Mouse (Mus musculus) right cerebral cortex, postnatal 36 days (tissue): ENCODE data around the gene Kdf1.
"Not testable (repeated sequence)": the region's sequence is repeated elsewhere in the genome, so short reads cannot be mapped to it uniquely, and the experiment has no call there.

Experiments used
- DNase-seq, 2 experiments: peaks; one replicate each; pipeline ENCODE4 v3.0.0; 2022; ENCODE audit warnings: low spot score in 2 of 2, mixed read lengths in 1 of 2

Gene Kdf1

DNA sequence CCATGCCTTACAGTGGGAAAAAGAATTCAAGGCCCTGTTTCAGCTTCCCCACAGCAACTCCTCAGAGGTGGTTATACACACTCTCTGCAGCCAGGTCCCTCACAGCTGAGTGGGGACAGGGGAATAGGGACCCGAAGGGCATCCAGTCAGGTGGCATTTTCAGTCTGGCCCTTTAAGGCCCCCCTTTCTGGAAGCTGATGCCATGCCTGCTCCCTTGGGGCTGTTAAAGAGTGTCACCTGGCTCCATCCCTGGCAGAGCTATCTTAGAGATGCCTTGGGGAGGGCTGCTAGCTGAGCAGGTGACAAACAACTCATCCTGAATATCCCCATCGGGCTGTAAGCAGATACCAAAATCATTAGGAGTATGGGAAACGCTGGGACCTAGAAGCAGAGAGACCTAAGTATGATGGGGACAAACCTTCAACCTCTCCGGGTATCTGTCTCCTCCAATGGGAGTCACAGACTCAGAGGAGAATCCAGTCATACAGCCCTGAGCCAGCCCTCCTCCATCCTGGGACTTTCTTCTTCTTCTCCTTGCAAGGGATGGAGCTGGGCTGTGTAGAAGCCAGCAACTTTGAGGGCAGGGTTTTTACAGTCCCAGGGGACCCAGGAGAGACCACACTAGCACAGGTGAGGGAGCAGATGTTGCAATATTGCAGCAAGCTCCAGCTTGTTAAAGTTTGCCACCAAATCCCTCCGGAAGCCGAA lies 21.9 kb upstream of the Kdf1 start:
- no peak for DNase-seq

DNA sequence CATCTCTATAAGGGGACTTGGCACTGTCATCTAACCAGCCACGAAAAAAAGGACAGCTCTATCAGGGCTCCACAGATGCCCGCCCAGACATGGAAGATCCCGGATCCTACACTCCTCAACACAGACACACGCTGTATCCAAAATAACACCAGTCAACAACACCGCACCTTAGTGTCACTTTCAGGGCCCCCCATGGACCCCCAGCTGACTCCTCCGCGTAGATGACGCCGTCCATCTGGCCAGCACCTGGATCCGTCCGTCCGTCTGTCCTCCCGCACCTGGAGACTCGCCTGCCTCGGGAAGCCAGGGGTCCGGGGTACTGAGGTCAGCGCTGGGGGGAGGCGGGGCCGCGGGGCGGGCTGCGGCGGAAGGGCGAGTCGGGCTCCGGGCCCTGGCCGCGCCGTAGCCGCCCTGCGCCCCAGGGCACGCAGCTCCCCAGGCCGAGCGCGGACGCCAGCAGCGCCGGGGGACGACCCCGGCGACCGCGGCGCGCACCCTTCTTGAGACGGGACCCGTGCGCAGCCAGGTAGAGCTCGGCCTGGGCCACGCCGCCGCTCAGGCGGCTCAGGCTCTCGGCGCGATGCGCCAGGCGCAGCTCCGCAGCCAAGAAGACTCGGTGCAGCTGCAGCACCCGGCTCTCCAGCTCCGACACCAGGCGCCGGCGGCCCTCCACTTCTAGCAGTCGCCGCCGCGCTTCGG lies 21.2 kb upstream of the Kdf1 start:
- no peak for DNase-seq

DNA sequence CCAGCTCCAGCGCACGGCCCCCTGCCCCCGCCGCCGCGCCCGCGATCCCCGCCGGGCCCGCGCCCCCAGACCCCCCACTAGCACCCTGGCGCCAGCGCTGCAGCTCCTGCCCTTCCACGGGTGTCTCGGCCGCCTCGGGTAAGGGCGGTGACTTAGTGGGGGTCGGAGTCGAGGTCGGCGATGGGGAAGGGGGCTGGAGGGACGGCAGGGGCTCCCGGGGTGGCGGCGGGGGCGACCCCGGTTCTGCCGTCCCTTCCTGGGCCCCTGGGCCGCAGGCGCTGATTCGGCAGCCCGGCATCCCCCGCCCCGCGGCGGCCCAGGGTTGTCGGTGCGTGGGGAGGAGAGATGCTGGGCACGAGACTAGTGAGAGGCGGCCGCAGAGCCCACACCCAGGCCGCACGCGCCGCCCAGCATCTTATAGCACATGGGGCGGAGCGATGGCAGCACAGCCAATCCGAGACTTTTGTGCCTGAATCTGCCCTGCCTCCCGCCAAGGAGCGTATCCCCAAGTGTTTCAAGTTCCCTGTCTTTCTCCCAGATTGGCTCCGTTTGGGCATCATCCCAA lies 20.5 kb upstream of the Kdf1 start, which contains the start of gene Trnp1:
TSS of gene Trnp1 (minus strand) at position 391 of the 565 bp plus-strand sequence.
- DNase-seq: peak; percentile 89 to 92

DNA sequence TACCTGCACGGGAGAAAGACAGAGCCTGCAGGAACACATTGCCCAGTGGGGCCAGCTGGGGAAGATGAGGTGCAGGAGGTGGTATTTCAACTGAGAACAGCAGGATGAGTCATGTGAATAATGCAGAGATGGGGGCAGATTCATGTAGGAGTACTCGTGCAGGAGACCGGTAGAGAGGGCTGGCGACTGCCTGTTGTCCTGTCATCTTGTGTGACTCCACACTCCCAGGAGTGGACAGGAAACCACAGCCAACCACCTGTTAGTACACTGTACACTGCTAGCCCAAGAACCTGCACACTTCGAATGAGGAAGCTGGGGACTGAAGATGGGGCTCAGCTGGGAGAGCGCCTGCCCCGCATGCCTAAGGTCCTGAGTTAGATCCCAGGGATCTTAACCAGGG lies 17.2 kb upstream of the Kdf1 start:
- no peak for DNase-seq

DNA sequence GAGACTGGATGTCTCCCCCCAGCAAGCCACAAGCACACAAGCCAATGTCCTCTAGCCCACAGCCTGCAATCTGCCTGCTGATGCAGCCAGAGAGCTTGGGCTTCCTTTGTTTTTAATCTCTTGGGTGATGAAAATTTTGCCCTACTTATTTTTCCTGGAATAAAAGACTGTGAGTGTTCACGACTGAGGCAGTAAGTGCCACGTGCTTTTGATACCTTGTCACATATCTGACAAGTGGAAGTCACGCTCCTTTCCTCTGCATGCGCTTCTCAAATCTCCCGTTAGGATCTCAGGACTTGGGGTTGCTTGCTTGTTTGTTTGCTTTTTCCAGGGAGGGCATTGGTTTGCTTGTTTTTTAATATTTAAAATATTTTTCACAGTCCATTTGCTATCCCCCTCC lies 14.5 kb upstream of the Kdf1 start:
- no peak for DNase-seq

DNA sequence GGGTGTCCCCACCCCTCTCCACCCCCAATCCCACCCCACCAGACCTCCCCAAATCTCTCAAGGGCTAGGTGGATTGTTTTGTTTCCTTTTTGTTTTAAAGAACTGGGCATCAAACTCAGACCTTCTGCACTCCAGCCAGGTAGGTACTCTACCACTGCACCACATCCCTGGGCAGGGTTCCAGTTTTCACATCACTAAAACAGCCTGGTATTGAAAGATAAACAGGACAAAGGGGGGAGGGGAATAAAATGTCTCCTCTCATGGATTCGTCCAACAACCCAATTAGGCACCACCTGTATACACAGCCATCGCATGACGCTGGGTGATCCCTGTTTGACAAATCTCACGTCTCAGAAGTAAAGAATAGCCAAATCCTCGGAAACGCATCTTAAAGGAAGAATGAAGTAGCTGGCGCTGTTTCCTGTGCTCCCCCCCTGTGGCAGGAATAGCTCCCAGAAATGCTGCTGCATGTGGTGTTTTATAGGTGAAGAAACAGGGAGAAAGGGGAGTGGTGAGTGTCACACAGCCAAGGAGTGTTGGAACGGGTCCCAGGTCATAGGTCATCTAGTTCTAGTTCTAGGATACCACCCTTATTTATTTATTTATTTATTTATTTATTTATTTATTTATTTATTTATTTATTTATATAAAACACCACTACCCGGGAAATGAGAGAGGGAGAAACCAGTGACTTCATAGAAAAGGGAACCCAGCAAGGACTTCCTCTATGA lies 13.8 kb upstream of the Kdf1 start:
- no peak for DNase-seq

DNA sequence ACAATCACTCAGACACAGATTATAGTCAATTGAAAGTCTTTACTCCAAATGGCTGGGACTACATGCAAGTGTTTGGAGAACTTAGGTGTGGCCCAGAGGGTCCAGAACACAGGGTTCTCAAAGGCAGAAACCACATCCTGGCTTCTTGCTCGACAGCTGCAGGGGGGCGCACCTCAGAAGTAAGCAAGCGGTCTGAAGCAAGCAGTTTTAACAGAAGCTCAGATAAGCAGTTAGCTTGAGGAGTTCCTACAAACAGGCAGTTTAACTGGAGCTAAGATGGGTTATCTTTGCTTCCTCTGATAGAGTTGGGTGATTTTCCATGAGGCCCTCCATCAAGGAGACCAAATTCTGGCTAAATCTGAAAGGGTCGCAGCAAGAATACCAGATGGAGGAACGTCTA lies 12.2 kb upstream of the Kdf1 start:
- no peak for DNase-seq

DNA sequence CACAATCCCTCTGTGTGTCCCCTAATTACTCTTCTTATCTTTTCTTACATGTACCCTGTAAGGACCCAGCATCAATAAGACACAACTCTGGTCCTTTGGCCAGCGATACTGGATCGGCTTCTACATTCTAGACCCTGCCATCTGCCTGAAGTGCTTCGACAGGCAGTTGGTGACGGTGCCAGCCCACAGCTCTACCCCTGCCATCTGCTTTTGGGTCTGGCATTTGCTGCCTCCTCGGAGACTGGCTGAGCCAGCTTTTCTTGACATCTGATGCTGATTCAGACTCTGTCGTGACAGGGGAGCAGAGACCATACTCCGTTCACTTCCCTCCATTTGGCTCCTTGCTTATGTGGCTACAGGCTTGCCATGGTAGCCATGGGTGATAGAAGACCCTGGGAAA lies 9.8 kb upstream of the Kdf1 start:
- no peak for DNase-seq

DNA sequence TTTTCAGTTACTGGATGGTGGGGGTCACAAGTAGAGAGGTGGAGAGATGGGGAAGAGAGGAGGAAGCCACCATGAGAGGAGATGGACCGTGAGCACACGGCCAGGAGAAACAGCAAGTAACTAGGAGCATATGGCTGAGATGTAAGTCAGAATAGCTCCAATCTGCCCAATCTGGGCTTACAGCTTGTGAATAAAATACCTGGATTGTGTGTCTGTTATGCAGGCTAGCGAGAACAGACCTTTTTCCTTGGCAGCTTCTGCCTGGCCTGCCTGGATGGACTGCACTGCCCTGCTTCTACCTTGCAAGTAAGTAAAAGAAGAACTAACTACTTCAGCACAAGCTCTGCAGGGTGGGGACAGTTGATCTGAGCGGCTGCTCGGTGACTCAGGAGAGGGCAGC lies 7.7 kb upstream of the Kdf1 start:
- DNase-seq: no peak

DNA sequence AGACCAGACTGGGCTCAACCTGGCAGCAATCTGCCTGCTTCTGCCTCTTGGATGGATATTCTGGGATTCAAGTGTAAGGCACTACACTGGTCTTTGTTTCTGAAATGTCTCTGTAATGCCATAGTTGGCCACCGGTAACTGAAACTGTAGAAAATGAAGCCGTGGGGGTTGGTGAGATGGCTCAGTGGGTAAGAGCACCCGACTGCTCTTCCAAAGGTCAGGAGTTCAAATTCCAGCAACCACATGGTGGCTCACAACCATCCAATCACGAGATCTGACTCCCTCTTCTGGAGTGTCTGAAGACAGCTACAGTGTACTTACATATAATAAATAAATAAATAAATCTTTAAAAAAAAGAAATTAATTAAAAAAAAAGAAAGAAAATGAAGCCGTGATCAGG lies 6.3 kb upstream of the Kdf1 start:
- not testable (repeated sequence) for DNase-seq

DNA sequence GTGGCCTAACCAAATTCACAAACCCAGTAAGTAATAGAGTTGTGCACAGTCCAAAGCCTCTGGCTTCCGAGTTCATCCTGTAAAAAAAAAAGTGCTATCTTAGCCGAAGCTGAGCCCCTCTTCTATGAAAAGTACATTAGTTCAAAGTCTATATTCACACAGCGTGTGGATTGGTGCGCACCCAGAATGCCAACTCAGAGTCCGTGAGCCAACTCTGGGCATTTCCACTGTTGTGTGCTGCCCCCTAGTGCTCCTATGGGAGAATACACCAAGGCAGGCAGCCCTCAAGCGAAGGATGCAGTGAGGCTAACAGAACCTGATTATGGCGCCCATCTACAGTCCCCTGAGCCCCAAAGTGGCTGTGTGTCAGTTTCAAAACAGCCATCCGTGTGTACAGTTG lies 5.8 kb upstream of the Kdf1 start:
- DNase-seq: peak; percentile 57 to 67

DNA sequence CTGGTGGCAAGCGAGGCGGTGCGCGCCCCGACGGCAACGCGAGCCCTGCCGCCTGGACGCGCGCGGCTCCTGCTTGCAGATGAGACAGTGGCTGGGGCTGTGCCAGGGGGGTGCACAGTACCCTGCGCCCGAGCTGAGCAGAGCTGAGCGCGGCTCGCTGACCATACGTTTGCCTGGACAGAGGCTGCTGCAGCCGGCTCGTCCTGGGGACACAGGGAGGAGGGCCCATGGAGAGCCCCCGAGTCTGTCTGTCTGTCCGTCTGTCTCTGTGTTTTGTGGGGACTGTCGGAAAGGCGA lies 554 bp downstream of the Kdf1 start:
- no peak for DNase-seq

DNA sequence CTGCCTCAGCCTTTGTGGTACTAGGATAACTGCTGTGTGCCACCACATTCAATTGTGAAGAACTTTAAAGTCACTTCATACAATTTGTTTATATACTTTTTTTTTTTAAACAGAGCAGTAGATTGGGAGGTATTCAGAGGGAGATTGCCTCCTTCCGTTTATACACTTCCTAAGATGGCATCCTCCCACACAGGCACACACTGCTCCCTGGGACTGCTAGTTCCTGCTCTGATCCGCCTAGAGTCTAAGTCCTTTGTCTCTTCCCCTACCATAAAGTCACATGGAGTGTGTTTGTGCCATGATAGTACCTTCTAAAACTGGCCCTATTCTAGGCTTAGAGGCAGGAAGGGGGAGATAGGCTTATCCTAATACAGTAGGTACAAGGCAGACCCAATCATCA lies 2.7 kb downstream of the Kdf1 start:
- DNase-seq: peak in 1 of 2 experiments; percentile 39

DNA sequence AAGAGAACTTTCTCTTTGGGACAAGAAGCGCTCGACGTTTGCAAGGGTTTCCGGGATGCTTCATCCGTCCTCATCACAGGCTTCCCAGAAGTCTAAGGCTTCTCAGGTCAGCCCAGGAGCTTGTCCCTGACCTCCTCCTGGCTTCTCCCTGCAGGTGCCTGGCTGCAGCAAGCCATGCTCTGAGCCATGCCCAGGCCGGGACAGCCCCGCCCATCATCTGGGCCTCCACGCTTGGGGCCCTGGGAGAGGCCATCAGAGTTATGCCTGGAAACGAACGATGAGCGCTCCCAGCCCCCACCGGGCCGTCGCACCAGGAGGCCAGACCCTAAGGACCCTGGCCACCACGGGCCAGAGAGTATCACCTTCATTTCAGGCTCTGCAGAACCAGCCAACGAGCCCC lies 9.0 kb downstream of the Kdf1 start:
- DNase-seq: no peak

DNA sequence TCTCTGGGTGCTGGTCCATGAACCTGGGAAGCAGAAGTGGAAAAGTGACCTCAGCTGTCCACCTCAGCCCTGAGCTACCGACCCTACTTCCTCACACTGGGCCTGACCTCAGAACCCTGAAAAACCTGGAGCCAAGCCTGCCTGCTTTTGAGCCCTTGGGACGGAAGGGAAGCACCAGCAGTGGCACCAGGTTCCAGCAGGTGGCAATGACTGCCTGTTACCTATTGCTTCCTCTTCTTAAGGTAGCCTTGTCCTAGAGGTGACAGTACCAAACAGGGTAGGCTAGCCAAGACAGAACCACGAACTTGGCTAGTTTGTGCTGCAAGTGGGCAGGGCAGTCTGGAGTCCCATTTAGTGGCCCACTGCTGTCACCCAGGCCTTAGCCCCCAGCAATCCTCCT lies 14.0 kb downstream of the Kdf1 start:
- DNase-seq: no peak

DNA sequence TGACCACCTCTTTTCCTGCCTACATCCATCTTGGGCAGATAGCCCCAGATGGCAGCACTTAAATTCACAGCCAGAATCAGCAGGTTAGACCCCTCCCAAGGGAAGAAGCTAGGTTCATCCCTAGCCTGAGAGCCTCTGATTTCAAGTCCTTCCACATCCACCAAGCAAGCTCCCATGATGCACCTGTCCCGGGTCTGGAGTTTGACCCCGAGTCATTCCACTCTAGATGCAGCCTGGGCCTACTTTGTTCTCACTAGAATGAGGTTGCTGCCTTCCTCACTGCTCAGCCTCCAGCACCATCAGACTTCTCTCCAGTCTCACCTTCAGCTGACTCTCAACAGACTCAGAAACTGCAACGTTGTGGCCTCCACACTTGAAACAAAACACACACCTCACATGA lies 17.3 kb downstream of the Kdf1 start:
- no peak for DNase-seq

DNA sequence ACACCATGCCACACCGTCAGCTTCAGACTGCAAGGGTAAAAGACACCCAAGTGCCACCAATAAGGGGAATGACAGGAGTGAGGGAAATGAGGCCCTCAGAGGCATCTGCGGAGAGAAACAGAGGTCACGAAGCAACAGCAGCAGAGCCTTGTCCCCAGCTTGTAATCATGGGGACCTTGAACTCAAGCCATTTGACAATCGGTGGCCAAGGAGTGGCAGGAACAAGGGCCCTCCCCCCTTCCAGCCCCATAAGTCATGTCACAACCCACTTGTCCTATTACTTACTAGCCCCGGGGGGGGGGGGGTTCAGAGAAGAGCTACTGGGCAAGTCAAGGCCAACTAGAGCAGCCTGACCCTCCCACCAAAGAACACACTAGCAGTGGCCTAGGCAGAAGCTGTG lies 17.9 kb downstream of the Kdf1 start:
- no peak for DNase-seq

DNA sequence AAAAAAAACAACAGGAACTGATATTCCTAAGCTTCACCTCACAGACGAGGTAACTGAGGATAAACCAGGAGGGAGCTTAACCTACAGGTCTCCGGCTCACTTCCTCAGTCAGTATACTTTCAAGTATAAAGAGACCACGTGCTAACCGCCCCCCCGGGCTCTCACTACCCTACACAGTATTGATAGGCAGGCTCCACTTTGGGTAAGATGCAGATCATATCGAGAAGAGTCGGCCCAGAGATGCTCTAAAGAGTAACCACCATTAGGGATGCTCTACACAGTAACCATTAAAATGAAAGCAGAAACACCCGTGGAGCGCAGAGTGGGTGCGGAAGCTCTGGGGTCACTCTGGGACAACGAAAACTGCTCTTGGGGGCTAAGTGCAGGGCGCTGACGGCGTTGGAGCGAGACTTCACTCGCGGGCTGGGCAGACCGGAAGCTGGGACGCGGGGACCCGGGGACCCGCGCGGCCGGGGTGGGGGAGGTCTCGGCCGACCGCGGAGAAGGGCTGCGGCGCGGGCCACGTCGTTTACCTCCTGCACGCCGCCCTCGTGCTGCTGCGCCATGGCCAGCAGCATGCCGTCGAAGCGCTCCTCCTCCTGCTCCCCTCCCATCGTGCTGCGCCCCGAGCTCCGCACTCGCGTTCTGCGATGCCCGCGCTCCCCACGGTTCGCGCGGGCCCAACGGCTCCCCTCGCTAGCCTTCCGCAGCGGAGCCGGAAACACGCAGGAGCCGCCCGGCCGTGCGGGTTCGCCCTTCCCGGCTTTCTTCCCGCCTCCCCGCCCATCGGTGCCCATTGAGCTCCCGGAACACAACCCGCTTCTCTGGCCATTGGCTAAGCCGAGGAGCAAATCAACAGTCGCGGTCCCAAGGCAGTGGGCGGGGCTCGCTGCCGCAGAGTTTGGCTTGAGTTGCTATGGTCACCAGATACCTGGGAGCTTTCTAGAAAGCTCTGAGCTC lies 26.8 kb downstream of the Kdf1 start, which contains the start of gene Nudc:
TSS of gene Nudc (minus strand) at position 725 of the 960 bp plus-strand sequence.
- peak; percentile 94 to 96 for DNase-seq

DNA sequence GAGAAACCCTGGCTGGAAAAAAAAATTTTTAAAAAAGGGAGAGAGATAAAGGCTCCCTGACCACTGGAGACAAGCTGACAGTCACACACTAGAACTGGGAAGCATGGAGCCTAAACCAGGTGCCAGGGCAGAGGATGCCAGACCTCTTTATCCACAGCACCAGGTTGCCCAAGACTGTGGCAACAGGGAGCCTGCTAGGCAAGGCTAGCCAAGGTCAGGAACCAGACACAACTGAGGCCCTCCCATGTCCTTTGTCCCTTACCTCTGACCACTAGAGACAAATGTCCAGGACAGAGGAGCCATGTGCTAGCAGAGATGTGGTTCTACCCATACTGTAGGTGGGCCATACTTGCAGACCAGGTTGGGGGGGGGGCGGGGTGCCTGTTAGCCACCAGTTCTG lies 33.3 kb downstream of the Kdf1 start:
- DNase-seq: no peak

DNA sequence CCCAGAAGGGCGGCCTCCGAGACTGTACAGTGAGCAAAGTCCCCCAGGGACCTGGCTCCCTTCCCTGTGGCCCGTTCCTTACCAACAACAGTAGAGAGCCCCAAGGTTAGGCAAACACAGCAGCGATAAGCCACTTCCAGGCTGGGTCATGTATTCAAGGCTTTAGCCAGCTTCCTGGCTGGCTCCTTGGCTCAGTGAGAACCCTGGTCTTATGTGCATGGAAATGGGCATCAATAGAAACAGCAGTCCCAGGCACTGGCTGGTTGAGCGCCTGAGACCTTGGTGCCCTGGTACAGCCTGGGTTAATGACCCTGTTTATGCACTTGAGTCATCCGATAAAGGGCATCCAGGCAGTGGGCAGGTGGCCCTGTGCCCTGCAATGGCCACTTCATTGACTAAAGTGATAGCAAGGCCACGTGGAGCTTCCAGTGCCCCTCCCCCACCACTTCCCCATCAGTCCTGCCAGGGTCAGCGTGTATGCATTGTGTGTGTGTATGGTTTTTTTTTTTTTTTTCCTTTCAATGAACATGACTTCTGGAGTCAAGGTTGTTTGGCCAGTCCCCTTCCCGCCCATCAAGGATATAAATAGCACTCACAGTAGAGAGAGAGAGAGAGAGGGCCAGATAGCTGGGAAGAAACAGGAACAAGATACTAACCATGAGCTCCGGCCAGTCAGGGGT lies 34.1 kb downstream of the Kdf1 start, which contains the start of gene Nr0b2:
TSS of gene Nr0b2 (plus strand) at position 609 of the 680 bp plus-strand sequence.
- DNase-seq: no peak
